Mouse (Mus musculus) forebrain, embryonic 11.5 days (tissue): ENCODE measurements at regions not wholly inside any gene's neighbourhood (a gene's known extent, or its start where the extent isn't known, plus 50 kb on each side); places are given as distances from the start of the nearest gene placed in this dataset.

Experiments used
- ATAC-seq: fragments of 200-750 bp; cut with Nextera tagmentation; replicated peaks from 2 replicates; pipeline ENCODE4 v1.8.0; 2017; ENCODE audit warnings: moderate TSS enrichment; ENCODE audit not compliant: low FRiP score
- DNase-seq: peaks from one replicate; pipeline ENCODE4 v3.0.0-alpha.2; 2017; ENCODE audit warnings: low spot score
- H3K27ac ChIP-seq: fragments of 300-500 bp; sonication (generic); 2 replicates; pipeline ENCODE4 v1.5.1; 2014; ENCODE audit warnings: low read depth, low read length
- H3K27me3 ChIP-seq: fragments of 300-500 bp; sonication (generic); 2 replicates; pipeline ENCODE4 v1.6.1; 2014; ENCODE audit warnings: mild to moderate bottlenecking, low read length, mixed read lengths; ENCODE audit not compliant: control insufficient read depth, insufficient read depth
- H3K36me3 ChIP-seq: fragments of 300-500 bp; sonication (generic); 2 replicates; pipeline ENCODE4 v1.6.1; 2014; ENCODE audit warnings: mild to moderate bottlenecking, low read length, moderate library complexity, mixed read lengths; ENCODE audit not compliant: control insufficient read depth, insufficient read depth
- H3K4me1 ChIP-seq: fragments of 300-500 bp; sonication (generic); replicated peaks from 2 replicates; pipeline ENCODE4 v1.6.1; 2014; ENCODE audit warnings: low read length, mixed read lengths; ENCODE audit not compliant: control insufficient read depth, insufficient read depth
- H3K4me2 ChIP-seq: fragments of 300-500 bp; sonication (generic); 2 replicates; pipeline ENCODE4 v1.6.1; 2014; ENCODE audit warnings: low read depth, mild to moderate bottlenecking, low read length, moderate library complexity, mixed read lengths; ENCODE audit not compliant: severe bottlenecking
- H3K4me3 ChIP-seq: fragments of 300-500 bp; sonication (generic); 2 replicates; pipeline ENCODE4 v1.5.1; 2014; ENCODE audit warnings: low read depth, low read length
- H3K9ac ChIP-seq: fragments of 300-500 bp; sonication (generic); 2 replicates; pipeline ENCODE4 v1.6.1; 2014; ENCODE audit warnings: low read length
- H3K9me3 ChIP-seq: fragments of 300-500 bp; sonication (generic); 2 replicates; pipeline ENCODE4 v1.6.1; 2016; ENCODE audit warnings: low read length, mixed read lengths; ENCODE audit not compliant: control insufficient read depth
- WGBS: fragments of 180-500 bp; shearing (Covaris S2); extraction: QIAGEN DNeasy Blood & Tissue Kit; methylation state at CpG from one replicate; pipeline ENCODE4 v1.1.7; 2014; 5-methylcytosine and 5-hydroxymethylcytosine counted together

DNA sequence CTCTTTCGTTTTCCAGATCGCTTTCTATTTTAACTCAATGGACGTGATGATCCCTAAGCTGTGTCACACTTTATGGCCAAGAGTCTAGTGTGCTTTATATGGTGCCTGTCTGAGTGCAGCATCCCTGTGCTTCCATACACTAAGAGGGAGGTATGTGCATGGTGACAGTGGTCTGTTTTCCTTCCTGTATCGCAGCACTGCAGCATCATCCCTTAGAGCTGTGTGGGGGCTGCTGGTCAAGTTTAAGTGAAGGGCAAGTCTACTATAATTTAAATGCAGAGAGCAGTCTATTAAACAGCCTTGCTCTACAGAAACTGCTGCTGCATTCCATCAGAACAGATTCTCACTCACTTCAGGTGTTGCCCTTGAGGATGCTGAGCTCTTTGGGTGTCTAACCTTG is 213.8 kb upstream of the Sel1l start:
- WGBS: 84% methylated on average over 4 of the region's 4 CpGs
- no peaks in the 10 kb centered on the region for H3K9me3 ChIP-seq
- DNase-seq: no peak
- ATAC-seq: no peak
- no peak overlapping the region for H3K4me2 ChIP-seq
- no peak overlapping the region for H3K4me3 ChIP-seq
- no peaks in the 10 kb centered on the region for H3K36me3 ChIP-seq
- no peaks in the 10 kb centered on the region for H3K4me1 ChIP-seq
- H3K27me3 ChIP-seq: no peaks in the 10 kb centered on the region
- no peak overlapping the region for H3K27ac ChIP-seq
- H3K9ac ChIP-seq: no peak overlapping the region

DNA sequence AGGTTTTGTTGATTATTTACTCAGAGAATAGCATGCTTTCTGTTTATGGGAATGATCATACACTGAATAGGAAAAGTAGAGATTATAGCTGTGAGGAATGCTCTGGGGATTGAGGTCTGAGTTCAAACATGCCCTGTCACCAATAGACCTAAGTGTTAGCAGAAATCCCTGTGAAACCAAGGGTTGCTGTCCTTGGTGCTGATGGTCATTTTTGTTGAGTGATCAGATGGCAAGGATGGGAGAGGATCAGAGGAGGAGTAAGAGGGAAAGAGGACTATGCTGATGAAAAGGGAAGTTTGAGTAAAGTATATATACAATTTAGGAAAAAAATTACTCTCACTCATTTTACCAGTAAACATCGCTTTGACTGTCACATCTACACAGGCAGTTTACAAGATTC is 191.5 kb upstream of the Sel1l start:
- no peaks in the 10 kb centered on the region for H3K9me3 ChIP-seq
- no peaks in the 10 kb centered on the region for H3K36me3 ChIP-seq
- DNase-seq (peak; percentile 55), ATAC-seq (no peak)
- H3K4me3 ChIP-seq: no peak overlapping the region
- whole genome bisulfite sequencing: 62% methylated on average over 1 of the region's 1 CpGs
- no peaks in the 10 kb centered on the region for H3K4me1 ChIP-seq
- no peak overlapping the region for H3K27ac ChIP-seq
- H3K9ac ChIP-seq: no peak overlapping the region
- no peaks in the 10 kb centered on the region for H3K27me3 ChIP-seq
- H3K4me2 ChIP-seq: no peak overlapping the region

DNA sequence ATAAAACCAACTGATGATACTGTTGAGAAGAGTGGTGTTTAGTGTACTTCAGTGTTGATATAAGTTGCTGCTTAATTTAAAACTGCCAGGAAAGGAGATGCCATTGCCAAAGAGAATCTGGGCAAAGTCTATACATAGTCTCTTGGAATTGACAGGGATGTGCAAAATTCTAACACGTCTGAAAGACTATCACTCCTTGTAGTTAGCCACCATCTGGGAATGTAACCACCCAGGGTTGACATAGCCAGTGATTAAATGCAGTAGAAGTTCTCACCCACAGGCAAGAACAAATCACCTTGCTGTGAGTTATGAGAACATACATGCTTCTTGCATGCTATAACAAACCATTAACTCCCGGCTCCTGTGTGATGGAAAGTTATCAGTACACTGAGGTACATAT is 180.2 kb upstream of the Sel1l start:
- WGBS: 92% methylated on average over 2 of the region's 2 CpGs
- DNase-seq (no peak), ATAC-seq (no peak)
- no peak overlapping the region for H3K4me2 ChIP-seq
- H3K36me3 ChIP-seq: no peaks in the 10 kb centered on the region
- H3K4me3 ChIP-seq: no peak overlapping the region
- no peak overlapping the region for H3K27ac ChIP-seq
- no peaks in the 10 kb centered on the region for H3K9me3 ChIP-seq
- no peaks in the 10 kb centered on the region for H3K27me3 ChIP-seq
- H3K9ac ChIP-seq: no peak overlapping the region
- no peaks in the 10 kb centered on the region for H3K4me1 ChIP-seq

DNA sequence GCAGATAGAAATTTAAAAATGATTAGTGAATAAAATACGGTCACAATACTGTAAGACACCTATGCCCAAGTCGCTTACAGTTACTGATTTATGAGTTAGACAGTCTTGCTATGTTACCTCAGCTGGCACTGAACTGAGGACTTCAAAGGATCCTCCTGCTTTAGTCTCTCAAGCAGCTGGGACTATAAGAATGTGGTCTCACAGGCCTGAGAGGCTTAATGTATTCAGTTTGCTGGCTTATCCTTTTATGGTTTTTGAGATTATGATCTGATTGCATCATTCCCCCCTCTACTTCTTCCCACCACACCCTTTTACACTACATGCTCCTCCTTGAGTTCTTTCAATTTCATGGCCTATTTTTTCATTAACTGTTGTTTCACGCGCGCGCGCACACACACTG is 179.4 kb upstream of the Sel1l start:
- 95% methylated on average over 7 of the region's 7 CpGs for WGBS
- ATAC-seq (no peak), DNase-seq (no peak)
- Histone ChIP-seq H3K4me1 (no peaks in the 10 kb centered on the region), H3K27ac (no peak overlapping the region), H3K9ac (no peak overlapping the region), H3K36me3 (no peaks in the 10 kb centered on the region), H3K9me3 (no peaks in the 10 kb centered on the region), H3K4me3 (no peak overlapping the region), H3K4me2 (no peak overlapping the region), H3K27me3 (no peaks in the 10 kb centered on the region)

DNA sequence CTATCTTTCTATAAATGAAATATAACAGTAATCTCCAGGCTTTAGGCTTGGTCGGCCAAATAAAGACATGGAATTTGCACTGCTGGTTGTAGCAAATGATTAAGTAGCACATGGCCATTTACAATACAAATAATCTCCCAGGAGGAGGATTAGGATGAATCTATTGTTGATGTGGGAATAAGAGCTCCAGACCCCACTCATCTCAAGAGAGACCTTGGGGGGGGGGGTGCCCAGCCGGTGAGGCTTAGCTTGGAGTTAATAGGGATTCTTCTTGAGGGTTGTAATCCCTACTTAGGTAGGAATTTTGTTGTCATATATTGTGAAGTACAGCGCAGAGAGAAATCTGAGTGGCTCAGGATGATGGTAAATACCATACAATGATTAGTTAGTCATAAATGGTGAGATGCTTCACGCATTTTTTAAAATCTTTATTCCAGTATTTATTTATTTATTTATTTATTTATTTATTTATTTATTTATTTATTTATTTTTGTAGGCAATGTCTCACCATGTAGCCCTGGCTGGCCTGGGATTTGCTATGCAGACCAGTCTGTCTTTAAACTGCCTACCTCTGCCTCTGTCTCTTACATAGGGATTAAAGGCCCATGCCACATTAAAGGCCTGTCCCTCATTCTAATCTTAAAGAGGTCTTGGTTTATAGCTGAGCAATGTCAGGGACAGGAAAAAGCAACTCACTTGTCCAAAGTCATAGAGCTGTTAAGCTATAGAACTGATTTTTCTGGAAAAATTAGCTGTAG is 175.7 kb upstream of the Sel1l start:
- H3K4me2 ChIP-seq: no peak overlapping the region
- H3K9ac ChIP-seq: no peak overlapping the region
- no peak overlapping the region for H3K4me3 ChIP-seq
- ATAC-seq (peak; percentile 49; the same call in 1 of the 2 replicates), DNase-seq (no peak)
- no peaks in the 10 kb centered on the region for H3K9me3 ChIP-seq
- 57% methylated on average over 4 of the region's 4 CpGs for WGBS
- no peaks in the 10 kb centered on the region for H3K27me3 ChIP-seq
- H3K27ac ChIP-seq: no peak overlapping the region
- H3K4me1 ChIP-seq: no peaks in the 10 kb centered on the region
- H3K36me3 ChIP-seq: no peaks in the 10 kb centered on the region

DNA sequence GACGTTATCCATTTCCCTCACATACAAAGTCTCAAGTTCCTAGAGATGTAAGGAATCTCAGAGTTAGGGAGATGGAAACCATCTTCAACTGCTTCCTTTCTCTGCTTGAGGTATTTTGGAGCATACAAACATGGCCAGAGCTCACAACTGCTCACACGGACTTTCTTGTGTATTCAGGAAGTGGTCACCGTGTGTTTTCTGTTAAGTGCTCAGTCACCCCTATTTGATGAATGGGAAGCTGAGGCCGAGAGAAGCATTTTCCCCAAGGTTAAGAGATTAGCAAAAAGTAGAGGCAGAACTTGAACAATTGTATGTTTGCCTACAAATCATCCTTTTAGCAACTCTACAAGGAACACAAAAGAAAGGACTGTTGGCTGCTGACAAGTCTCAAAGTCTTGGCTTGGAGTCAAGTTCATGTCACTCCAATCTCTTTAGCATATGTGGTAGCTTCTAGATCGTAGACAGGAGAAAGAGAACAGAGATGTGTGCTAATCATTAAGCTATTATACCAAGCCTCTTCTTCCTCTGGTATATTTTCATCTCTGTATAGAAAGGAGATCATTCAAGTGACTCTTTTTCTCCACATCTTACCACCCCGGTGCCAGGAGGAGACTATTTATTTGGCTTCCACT is 170.8 kb upstream of the Sel1l start:
- Histone ChIP-seq H3K4me2 (no peak overlapping the region), H3K9me3 (no peaks in the 10 kb centered on the region), H3K4me1 (no peaks in the 10 kb centered on the region), H3K27ac (no peak overlapping the region), H3K9ac (no peak overlapping the region), H3K36me3 (no peaks in the 10 kb centered on the region), H3K27me3 (no peaks in the 10 kb centered on the region), H3K4me3 (no peak overlapping the region)
- WGBS: 73% methylated on average over 6 of the region's 6 CpGs
- ATAC-seq (no peak), DNase-seq (no peak)

DNA sequence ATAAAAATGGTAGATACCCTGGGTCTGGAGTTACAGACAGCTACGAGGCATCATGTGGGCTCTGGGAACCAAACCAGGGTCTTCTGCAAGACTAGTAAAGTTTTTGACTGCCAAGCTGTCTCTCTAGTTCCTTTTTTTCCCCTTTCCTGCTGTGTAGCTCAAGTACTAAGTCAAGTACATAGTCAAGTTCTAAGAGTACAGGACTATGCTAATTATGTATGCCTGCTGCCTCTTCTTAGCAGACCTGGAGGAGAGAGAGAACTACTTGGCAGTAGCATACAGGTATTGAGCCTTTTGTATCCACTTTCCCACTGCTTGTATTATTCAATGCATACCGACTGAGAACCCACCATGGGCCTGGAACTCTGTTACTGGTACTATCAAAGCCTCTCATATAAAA is 166.4 kb upstream of the Sel1l start:
- no peak overlapping the region for H3K4me3 ChIP-seq
- DNase-seq (no peak), ATAC-seq (no peak)
- H3K36me3 ChIP-seq: no peaks in the 10 kb centered on the region
- H3K9ac ChIP-seq: no peak overlapping the region
- H3K4me1 ChIP-seq: no peaks in the 10 kb centered on the region
- WGBS: 90% methylated on average over 2 of the region's 2 CpGs
- H3K27ac ChIP-seq: no peak overlapping the region
- H3K4me2 ChIP-seq: no peak overlapping the region
- H3K9me3 ChIP-seq: no peaks in the 10 kb centered on the region
- H3K27me3 ChIP-seq: no peaks in the 10 kb centered on the region

DNA sequence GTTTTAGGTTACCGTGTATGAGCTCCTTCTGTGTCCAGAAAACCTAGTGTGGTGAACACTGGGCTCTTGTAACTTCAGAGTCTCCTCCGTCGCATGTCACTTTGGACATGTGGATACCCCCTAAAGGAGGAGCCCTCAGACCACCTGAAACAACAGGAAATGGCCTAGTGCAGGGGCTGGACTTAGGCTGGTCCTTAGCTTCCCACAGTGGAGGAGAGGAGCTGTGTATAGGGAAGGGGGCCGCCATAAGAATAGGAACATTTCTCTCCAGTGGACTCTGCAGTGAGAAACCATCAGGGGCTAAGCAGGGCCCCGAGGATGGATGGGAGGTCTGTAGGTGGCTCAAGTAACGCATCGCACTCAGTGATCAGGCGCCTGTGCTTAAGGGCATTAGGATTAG is 165.0 kb upstream of the Sel1l start:
- H3K27ac ChIP-seq: no peak overlapping the region
- no peaks in the 10 kb centered on the region for H3K9me3 ChIP-seq
- no peaks in the 10 kb centered on the region for H3K4me1 ChIP-seq
- H3K36me3 ChIP-seq: no peaks in the 10 kb centered on the region
- 76% methylated on average over 8 of the region's 8 CpGs for WGBS
- H3K4me3 ChIP-seq: no peak overlapping the region
- no peak overlapping the region for H3K4me2 ChIP-seq
- H3K27me3 ChIP-seq: no peaks in the 10 kb centered on the region
- no peak overlapping the region for H3K9ac ChIP-seq
- DNase-seq (no peak), ATAC-seq (no peak; the same call in 1 of the 2 replicates)

DNA sequence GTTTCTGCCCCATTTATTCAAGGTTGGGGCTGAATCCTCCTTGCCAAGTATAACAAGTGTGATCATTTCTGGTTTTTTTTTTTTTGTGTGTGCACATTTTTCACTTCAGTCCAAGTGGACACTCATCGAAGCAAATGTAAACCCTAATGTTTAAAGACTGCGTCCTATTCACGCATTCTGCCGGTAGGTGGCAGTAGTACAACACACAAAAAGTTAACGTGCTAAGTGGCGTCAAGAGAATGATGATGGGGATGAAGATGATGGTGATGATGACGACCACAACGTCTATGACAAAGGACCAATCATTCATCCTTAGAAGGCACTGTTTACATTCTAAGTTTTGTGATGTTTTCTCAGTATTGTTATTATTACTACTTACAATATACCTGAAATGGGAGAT is 164.3 kb upstream of the Sel1l start:
- Histone ChIP-seq H3K27me3 (no peaks in the 10 kb centered on the region), H3K4me1 (no peaks in the 10 kb centered on the region), H3K4me3 (no peak overlapping the region), H3K36me3 (no peaks in the 10 kb centered on the region), H3K9ac (no peak overlapping the region), H3K9me3 (no peaks in the 10 kb centered on the region), H3K4me2 (no peak overlapping the region), H3K27ac (no peak overlapping the region)
- ATAC-seq (peak; percentile 58; the same call in 1 of the 2 replicates), DNase-seq (peak; percentile 64)
- 14% methylated on average over 8 of the region's 8 CpGs for WGBS
